Mouse (Mus musculus): Measurements from ENCODE around the gene Cped1.

Gene Cped1

DNA sequence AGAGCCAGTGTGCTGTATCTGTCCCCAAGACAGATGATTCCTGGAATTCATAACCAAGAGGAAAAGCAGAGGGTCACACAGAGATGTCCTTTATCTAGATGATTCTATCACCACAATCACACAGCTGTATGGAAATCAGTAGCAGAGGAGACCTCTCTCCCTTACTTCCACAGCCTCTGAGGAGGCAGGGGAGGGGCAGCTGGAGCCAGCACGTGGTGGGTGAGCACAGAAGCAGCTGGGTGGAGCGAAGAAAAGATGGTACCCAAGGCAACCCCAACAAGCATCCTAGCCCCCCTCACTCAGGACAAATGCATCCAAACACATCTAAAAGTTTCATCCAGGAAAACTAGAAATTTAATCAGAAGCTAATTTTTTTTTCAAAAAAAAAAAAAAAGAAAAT is 182.7 kb downstream of the Cped1 start:
- DNase-seq (ENCODE audit: low spot score) = no peak

DNA sequence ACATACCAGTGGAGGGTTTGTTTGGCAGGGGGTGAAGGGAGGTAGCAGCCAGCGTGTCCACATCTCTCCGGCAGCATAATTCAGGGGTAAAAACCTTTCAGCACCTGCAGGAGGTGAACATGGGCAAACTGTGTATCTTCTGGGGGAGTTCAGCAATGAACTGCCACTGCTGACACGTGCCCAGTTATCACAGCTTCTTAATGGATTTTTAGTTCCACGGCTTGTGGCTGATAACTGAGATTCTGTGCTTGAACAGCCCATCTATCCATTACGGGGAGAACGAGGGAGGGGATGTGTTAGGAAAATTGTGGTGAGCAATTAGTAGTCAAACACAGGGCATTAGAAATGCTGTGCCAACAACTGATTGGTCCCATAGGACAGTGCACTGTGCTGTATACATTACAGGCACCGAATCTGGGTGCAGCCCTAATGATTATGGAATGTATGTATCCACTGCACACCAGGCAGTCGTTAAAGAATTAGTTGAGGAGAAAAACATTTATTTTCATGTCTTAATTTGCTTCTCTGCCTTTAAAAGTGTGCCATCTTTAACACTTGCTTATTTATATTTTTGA is 193.1 kb downstream of the Cped1 start:
- DNase-seq (ENCODE audit: low spot score) = no peak

DNA sequence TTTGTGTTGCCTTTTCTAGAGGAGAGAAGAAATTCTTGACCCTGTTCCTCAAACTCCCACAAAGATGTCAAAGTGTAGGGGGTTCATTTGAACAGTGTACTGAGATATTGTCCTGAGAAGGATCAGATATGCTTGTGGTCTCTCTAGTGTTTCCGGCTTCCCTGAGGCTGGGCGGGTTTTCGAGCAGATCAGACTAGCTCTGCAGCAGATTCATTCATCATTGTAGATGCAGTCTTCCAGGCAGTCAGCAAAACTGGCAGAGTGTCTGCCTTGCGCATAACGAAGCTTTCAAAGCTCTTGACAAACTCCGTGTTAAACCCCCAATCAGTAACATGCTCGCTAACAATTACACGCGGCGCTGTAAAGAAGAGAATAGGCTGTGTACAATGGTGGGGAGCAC is 194.6 kb downstream of the Cped1 start:
- DNase-seq (ENCODE audit: low spot score) = no peak

DNA sequence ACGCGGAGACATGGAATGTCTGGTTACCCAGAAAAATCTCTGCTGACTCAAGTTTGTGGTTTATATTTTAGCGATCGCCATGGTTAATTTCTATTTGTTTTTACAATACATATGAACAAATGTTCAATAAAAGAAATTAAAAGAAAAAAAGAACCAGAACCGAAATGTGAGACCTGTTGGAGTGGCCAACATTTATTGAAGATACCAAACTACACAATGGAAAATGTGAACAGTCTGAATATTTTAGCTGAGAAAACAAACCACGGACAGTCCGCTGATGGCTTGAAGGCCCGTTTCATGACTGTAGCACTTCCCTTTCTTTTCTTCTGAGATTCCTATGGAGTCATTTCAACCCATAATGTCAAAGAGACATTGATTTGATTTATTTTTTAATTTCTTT is 201.3 kb downstream of the Cped1 start:
- no peak for DNase-seq (ENCODE audit: low spot score)

DNA sequence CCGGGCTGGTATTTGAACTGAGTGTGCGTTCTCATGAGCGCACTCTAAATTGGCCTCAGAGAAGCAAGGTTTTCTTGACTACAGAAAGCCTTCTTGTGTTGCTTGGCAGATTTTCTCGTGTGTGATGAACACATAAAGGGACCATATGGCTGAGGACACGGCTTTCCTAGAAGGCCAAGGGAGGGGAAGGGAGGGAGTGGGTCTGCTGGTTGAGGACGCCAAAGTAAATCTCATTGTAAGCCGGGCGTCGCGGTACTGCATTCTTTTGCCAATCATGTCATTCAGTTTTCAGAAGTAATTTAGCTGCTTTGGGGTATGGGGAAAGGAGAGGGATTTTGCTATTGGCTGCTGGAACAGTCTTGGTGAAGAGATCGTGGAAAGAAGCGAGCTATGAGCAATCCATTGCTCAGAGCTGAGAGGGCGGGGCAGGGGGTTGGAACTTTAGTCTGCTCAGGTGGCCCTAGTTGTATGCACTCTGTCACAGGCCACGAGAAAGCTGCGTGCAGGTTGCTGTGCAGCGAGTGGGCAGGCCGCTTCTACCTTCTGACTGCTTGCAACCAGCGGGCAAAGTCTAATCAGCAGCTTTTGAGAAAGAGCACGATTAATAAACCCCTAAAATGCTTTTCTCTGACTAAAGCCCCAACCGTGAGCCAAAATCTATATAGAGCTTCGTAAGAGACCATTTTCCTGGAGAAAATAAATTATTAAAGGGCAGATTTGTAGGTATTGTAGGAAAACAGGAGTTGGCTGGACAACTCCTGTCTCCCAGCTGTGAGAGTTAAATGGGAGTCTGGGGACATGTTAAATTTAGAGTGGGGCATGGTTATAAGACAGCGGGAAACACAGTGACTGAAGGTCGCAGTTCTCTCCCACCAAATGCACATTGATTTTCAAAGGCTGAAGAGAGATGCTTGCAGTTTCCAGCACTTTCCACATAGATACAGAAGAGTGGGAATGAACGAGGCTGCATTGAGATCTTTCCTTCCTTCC is 203.9 kb downstream of the Cped1 start:
- DNase-seq (ENCODE audit: low spot score) = no peak

DNA sequence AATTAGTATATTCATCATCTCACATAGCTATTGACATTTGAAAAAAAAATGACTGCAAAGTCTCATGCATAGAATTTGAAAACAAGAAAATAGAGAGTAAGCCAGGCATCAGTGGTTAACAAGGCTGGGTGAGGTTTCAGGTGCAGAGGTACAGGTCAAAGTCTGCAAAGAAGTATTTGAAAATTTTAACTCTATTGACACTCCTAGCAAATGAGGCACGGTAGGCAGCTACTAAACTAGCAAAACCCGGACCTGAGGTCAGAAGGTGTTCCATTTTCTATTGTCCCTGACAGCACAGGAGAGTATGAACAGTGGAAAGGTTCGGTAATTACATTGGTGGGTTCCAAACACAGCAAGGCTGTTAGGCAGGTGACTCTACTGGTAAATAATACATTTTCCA is 212.9 kb downstream of the Cped1 start:
- no peak for DNase-seq (ENCODE audit: low spot score)

DNA sequence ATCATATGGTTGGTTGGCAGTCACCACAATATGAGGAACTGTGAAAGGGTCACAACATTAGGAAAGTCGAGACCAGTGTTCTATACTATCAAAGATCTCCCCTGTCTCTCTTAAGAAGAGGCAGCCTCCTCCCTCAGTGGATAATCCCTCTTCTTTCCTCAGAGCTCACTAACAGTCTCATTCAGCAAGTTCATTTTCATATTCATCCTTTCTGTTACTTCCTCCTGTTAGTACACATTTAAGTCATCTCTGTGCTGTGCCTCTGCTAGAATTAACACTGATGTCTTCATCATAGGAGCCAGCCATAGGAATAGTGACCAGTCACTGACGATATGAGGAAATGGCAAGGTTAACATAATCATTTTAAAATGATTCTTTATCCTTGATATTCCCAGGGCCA is 213.8 kb downstream of the Cped1 start:
- DNase-seq (ENCODE audit: low spot score) = no peak

DNA sequence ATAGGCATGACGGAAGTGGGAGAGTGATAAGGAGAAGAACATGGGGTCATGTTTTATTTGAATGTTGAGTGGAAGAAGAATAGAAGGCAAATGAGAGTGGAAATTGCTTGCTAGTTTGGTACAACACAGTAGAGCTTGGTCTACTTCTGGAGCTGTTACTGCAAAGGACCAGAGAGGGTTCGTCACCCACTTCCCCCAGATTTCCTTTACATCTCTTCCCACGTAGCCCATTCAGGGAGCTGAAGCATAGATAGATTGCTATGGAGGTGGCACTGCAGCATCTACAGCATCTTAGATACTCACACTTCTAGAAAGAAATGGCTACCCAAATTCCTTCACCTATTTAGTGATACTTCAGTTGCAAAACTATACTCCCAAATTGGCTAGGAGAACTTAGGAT is 214.4 kb downstream of the Cped1 start:
- DNase-seq (ENCODE audit: low spot score) = no peak

DNA sequence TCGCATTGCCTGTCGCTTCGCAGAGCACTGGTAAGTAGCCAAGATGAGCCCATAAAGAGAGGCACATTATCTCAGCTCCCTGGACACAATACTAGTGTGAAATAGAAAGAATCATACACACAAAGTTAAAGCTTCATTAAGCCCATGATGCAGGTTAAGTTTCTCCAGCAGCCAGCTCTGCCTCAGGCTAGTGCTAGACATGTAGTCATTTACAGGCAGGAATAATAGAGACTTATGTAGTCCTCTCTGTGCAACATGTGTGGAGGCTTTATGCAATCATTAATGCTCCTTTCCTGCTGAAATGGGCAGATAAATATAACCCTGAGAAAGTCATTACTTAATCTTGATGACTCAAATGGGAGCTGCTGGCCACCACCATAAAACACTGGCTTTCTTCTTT is 216.2 kb downstream of the Cped1 start:
- no peak for DNase-seq (ENCODE audit: low spot score)

DNA sequence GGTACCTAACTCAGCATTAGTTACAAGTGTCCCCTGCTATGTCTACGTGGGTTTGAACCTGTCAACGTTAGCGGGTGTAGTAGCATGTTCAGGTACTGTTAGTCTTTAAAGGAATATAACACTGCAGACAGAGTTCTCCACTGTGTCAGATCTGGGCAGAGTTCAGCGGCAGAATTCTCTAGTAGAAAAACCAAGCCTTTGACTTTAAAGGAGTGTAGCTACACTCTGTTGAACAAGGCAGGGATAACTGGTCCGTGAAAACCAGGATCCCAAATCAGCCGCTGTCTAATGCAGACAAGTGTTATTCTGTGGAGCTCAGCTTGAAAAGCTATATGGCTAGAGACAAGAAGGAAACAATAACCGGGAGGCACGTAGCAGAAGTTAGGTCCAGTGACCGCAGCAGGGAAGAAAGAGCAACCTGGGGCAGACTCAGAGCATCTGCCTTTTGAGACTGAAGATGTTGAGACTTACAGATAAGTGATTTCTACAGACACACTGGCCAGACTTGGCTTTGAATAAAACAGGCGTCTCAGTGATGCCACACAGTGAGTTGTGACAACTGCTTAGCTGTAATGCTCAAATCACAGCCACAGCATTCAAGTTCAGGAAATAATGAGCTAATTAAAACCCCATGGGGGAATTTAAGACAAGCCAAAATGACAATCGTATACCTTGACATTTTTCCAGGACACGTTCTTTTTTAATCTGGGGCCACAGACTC is 219.5 kb downstream of the Cped1 start:
- DNase-seq (ENCODE audit: low spot score) = no peak

DNA sequence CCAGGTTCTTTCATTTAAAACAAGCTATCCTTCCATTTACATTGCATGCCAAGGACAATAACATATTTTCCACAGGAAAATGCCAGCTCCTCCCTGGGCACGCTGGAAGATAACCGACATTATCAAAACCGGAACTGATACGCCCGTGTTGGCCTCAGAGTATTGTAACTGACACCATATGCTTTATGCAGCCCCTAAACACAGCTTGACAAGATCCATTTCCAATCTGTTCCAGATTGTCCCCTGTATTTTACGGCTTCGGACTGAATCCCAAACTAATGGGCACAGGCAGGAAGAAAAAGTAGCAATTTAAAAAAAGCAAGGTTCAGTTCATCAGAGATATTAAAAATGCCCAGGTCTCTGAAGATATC is 220.0 kb downstream of the Cped1 start:
- no peak for DNase-seq (ENCODE audit: low spot score)

DNA sequence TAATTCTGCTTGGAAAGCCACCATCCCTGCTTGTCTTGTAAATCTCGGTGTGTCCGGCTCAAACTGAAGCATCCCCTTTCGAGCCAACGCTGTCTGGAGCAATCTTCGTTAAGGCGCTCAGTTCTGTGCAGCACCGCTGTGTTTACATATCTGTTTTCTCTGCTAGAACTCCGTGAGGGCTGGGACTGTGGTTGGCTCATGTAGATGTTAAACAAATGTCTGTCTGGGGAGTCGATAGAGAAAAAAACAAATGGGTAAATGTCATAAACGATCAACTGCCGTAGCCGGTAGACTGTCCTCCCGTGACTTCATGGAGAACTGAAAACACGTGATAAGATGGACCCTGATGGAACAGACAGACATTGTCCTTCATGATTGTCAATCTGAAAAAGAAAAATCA is 220.5 kb downstream of the Cped1 start:
- DNase-seq (ENCODE audit: low spot score) = no peak

DNA sequence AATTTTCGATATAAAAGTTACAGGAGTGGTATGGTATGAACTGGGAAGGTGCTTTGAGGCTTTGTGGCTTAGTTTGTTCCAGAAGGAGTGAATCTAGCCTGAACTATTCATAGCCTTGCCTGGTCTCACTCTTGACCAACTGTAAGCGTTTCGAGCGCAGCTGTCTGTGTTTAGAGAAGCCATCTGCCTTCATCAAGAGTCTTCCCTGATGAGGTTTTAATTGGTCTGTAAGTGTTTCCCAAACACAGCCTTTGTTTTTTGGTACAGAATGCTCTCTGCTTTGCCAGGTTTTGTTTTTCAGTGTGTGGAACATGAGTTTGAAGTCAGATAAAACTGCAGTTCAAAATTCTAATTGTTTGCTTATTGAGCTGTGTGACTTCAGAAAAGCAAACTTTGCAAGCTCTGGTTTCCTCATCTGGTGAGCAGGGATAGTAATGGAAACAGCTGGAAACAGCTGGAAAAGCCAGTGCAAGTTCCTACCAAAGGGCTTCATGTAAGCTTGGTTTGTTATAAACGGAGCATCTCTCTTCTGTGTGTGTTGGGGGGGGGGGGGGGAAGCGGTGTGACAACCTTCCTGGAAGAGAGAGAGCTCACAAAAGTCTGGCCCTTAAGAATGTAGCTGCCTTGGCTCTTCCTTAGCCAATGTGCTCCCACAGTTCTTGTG is 221.0 kb downstream of the Cped1 start:
- DNase-seq (ENCODE audit: low spot score) = no peak

DNA sequence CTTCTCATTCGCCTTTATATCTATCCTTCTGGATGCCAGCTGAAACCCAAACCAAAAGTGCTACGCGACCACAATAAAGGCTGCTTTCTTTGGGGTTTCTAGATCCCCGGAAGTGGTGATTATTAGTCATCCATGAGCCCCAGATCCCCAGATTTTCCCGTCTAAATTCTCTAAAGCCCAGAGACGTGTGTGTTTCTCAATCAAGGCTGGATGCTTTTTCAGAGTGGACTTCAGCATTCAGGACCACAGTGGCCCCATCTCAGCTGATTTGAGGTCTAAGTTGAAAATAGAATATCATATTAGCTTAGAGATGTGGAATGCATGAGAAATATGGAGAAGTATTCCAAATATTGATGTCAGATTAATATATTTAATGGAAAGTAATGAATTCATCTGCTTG is 226.4 kb downstream of the Cped1 start:
- no peak for DNase-seq (ENCODE audit: low spot score)

DNA sequence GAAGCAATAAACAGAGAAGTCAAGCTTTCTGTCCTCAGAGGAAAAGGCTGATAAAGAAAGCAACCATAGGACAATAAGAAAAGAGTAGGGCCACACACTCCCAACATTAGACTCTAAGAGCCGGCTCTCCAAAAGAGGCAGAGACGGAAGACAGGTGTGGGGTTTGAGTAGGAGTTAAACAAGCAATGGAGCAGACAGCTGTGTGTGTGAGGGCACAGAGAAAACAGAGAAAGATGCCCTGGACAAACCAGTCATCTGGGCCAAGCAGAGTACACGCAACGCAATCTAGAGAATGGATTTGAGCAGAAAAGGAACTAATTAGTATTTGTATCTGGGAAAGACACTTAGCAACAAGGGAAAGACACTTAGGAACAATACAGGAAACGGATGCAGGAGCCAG is 227.5 kb downstream of the Cped1 start:
- no peak for DNase-seq (ENCODE audit: low spot score)

DNA sequence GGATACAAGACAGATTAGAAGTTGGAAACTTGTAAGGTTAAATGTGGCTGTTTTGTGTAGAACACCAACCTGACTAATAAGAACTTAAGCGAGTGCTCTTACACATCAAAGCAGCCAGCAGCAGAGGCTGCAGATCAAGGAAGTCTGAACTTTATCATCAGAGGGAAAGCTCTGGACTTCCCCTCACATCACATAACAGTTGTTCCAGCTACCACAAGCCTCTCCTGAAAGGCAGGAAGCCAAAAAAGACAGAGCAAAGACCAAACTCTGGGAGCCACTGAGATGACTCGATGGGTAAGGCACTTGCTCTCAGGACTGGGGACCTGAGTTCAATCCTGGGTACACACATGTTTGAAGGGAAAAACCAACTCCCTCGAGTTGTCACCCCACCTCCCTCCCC is 228.1 kb downstream of the Cped1 start:
- no peak for DNase-seq (ENCODE audit: low spot score)

DNA sequence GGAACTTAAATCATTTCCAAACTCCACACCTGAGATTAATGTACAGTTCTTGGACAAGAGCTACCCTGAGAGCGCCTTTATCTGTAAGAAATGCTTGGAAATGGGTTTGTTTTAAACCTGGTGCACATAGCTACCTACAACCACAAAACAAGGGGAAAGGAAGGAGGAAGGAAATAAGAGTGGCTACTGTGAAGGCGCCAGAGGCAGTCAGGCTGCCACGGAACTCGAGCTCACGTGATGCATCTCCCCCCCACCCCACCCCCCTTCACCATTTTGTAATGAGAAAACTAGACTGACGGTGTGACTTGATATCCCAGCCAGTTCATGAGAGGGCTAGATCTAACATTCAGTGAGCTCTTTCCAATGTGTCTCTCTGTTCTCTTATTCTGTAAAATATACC is 228.9 kb downstream of the Cped1 start:
- no peak for DNase-seq (ENCODE audit: low spot score)

DNA sequence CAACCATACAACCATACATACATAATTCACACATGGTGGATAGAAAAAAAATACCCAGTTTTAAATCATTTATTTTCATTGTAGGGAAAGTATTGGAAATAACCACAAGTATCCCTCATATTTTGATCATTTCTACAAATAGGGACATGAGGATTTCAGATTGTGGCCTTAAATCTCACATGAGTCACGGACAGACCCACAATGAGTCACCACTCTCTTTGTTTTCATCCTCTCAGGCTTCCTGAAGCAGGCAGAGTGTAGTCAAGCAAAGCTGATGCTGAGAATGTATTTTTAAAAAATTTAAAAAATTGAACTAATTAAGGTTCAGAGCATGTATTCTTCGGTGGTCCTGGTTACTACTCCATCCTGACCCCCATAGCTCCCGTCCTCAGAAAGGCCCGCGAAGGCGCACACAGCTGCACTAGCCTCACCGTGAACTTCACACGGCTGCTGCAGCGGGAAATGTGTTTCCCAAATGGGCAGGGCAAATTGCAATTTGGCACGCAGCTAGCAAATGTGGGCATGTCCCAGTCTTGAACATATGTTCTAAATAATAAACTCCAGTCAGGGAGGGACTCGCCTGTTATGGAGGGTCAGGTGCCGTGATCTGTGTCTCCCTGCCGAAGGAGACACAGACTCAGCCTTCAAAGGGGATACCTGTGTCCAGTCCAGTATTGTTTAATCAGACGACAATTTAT is 230.7 kb downstream of the Cped1 start:
- DNase-seq (ENCODE audit: low spot score) = no peak

DNA sequence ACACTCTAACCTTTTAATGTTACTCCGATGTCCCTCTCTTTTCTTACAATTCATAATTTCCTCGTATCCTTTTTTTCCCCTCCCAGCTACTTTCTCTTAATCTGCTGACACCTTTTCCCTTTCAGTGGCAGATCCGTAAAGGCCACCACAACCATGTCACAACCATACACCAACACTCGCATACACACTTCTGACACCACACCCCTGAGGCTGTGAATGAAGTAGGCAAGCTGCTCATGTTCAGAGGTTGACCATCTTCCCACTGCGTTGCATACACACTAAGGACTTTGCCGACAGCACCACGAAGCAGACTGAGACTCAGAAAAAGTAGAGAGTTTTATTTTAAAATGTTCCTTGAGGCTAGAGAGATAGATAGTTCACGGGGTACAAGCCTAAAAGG is 235.4 kb downstream of the Cped1 start:
- DNase-seq (ENCODE audit: low spot score) = no peak

DNA sequence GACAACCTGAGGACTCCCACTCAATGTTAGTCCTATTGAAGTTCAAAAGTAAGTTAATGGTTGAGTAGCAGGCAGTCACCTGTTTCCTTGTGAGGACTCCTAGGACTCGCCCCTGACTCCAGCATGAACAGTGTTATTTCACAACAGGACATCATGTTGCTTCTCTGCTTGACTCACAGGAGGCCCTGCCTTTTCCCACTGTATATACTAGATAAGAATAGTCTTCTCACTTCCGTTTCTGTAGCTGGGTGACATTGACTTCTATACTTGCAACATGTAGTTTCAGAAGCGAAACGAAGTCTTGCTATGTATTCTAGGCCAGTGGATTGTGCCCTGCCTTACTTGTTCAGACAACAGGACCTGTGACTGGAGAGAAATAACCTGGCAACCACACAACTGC is 236.4 kb downstream of the Cped1 start:
- DNase-seq (ENCODE audit: low spot score) = no peak

DNA sequence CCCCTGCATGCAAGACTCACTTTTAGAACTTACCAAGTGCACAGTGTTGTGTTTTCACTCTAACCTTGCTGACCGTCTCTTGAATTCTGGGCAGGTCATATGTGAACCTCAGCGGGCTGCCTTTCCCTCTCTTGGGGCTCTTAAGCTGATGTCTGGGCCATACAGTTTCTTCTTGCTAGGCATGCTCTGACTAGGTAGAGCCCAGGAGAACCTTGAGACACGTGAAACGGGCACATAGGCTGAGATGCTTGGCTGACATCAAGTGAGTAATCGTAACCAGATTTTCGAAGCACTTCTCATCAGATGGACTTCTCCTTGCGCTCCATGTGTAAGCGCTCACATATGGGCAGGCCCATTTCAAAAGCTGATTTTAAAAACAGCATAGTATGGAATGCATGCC is 237.2 kb downstream of the Cped1 start:
- no peak for DNase-seq (ENCODE audit: low spot score)

DNA sequence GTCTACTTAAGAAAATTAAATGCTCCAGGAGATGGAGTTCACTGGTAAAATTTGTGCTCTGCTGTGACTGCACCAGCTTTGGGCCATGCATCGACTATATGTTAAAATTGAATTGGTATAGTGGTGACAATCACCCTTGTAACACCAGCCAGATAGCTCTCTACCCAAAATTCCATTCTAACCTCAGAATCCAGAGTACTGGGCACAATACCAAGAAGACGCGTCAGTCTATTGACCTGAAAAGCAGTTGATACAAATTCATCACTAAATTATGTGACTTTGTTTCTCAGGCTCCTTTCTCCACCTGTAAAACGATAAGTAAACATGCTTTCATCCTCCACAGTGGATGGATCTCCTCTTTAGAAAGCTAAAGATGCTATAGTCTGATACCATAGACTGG is 238.6 kb downstream of the Cped1 start:
- no peak for DNase-seq (ENCODE audit: low spot score)

All from T-cell, adult 2 months (primary cell).